Mouse (Mus musculus) MEL-GATA-1-ER (cell line): ENCODE data around the gene Smyd3.

Experiments
- DNase-seq: peaks from one replicate; pipeline ENCODE4 v3.0.0-alpha.2; 2012; ENCODE audit warnings: low read depth; ENCODE audit errors: extremely low read depth

Gene Smyd3

GRCm38 (mm10) chr1:179517713-179518465 lies at the start of gene Smyd3:
TSS of gene Smyd3 (minus strand) at chr1:179518041.
- DNase-seq, result peak; percentile 75

- no peak for DNase-seq
These were observed 49.7 kb upstream of the Smyd3 start for GRCm38 (mm10) chr1:179567558-179567957.

GRCm38 (mm10) chr1:179563926-179564325 lies 46.1 kb upstream of the Smyd3 start:
- DNase-seq, result no peak

- no peak for DNase-seq
These were observed 45.4 kb upstream of the Smyd3 start for GRCm38 (mm10) chr1:179563211-179563610.

- no peak for DNase-seq
These were observed 43.1 kb upstream of the Smyd3 start for GRCm38 (mm10) chr1:179560845-179561430.

- DNase-seq, result no peak
These were observed 41.8 kb upstream of the Smyd3 start for GRCm38 (mm10) chr1:179559446-179560194.

GRCm38 (mm10) chr1:179556921-179557320 lies 39.1 kb upstream of the Smyd3 start:
- DNase-seq, result no peak

GRCm38 (mm10) chr1:179553949-179554347 lies 36.1 kb upstream of the Smyd3 start:
- no peak for DNase-seq

GRCm38 (mm10) chr1:179553197-179553948 lies 35.5 kb upstream of the Smyd3 start:
- DNase-seq, result no peak

GRCm38 (mm10) chr1:179552751-179553150 lies 34.9 kb upstream of the Smyd3 start:
- DNase-seq, result no peak

- DNase-seq, result no peak
These were observed 34.1 kb upstream of the Smyd3 start for GRCm38 (mm10) chr1:179551921-179552320.

- peak; percentile 81 for DNase-seq
These were observed 33.5 kb upstream of the Smyd3 start for GRCm38 (mm10) chr1:179551336-179551735.

GRCm38 (mm10) chr1:179548996-179549752 lies 31.3 kb upstream of the Smyd3 start:
- no peak for DNase-seq

GRCm38 (mm10) chr1:179548220-179548619 lies 30.4 kb upstream of the Smyd3 start:
- no peak for DNase-seq

GRCm38 (mm10) chr1:179547176-179547575 lies 29.3 kb upstream of the Smyd3 start:
- DNase-seq, result no peak

GRCm38 (mm10) chr1:179546551-179546917 lies 28.7 kb upstream of the Smyd3 start:
- DNase-seq, result peak; percentile 39

GRCm38 (mm10) chr1:179545768-179546550 lies 28.1 kb upstream of the Smyd3 start, which contains the start of the genes Tfb2m and Cnst:
TSS of gene Tfb2m (minus strand) at chr1:179546267.
TSS of gene Cnst (plus strand) at chr1:179546370.
- peak; percentile 97 for DNase-seq

GRCm38 (mm10) chr1:179541502-179541901 lies 23.7 kb upstream of the Smyd3 start:
- no peak for DNase-seq

GRCm38 (mm10) chr1:179539887-179540286 lies 22.0 kb upstream of the Smyd3 start:
- DNase-seq, result no peak

- no peak for DNase-seq
These were observed 21.2 kb upstream of the Smyd3 start for GRCm38 (mm10) chr1:179539054-179539453.
